Mouse (Mus musculus) heart, embryonic 11.5 days (tissue): ENCODE measurements around the gene Ppara. TPM values are rescaled to one million over a fixed set of nuclear protein-coding genes. Genes with fewer than 3 reads are reported as not detected.

Source experiments
- ATAC-seq: fragments of 200-750 bp; cut with Nextera tagmentation; replicated peaks from 2 replicates; pipeline ENCODE4 v1.8.0; 2017; ENCODE audit warnings: moderate library complexity; ENCODE audit not compliant: insufficient number of reproducible peaks, low FRiP score, low TSS enrichment
- H3K27ac ChIP-seq: fragments of 300-500 bp; sonication (generic); 2 replicates; pipeline ENCODE4 v1.5.1; 2014; ENCODE audit warnings: mild to moderate bottlenecking, low read depth, low read length
- H3K27me3 ChIP-seq: fragments of 300-500 bp; sonication (generic); 2 replicates; pipeline ENCODE4 v1.6.1; 2014; ENCODE audit warnings: mild to moderate bottlenecking, low read length, mixed read lengths; ENCODE audit not compliant: control insufficient read depth, insufficient read depth
- H3K36me3 ChIP-seq: fragments of 300-500 bp; sonication (generic); 2 replicates; pipeline ENCODE4 v1.6.1; 2014; ENCODE audit warnings: mild to moderate bottlenecking, low read length, moderate library complexity, mixed read lengths; ENCODE audit not compliant: control insufficient read depth, insufficient read depth
- H3K4me1 ChIP-seq: fragments of 300-500 bp; sonication (generic); 2 replicates; pipeline ENCODE4 v1.6.1; 2014; ENCODE audit warnings: low read length; ENCODE audit not compliant: control insufficient read depth, insufficient read depth
- H3K4me2 ChIP-seq: fragments of 300-500 bp; sonication (generic); 2 replicates; pipeline ENCODE4 v1.6.1; 2014; ENCODE audit warnings: mild to moderate bottlenecking, moderate library complexity
- H3K4me3 ChIP-seq: fragments of 300-500 bp; sonication (generic); 2 replicates; pipeline ENCODE4 v1.5.1; 2014; ENCODE audit warnings: low read depth, low read length
- H3K9ac ChIP-seq: fragments of 300-500 bp; sonication (generic); 2 replicates; pipeline ENCODE4 v1.6.1; 2014; ENCODE audit warnings: mild to moderate bottlenecking, low read depth, low read length, moderate library complexity
- H3K9me3 ChIP-seq: fragments of 300-500 bp; sonication (generic); replicated peaks from 2 replicates; pipeline ENCODE4 v1.6.1; 2016; ENCODE audit warnings: low read length; ENCODE audit not compliant: control insufficient read depth
- WGBS: fragments of 180-500 bp; shearing (Covaris S2); extraction: QIAGEN DNeasy Blood & Tissue Kit; methylation state at CpG from one replicate; pipeline ENCODE4 v1.1.7; 2014; ENCODE audit not compliant: insufficient replicate concordance; 5-methylcytosine and 5-hydroxymethylcytosine counted together
- polyA plus RNA-seq: library from polyadenylated mRNA; unstranded; fragments of >200 nt; fragmentation: Nextera tagmentation; extraction: Ambion mirVana; gene quantifications from 2 replicates; pipeline ENCODE4 v1.2.1, GENCODE M21; 2014

Ppara gene
- polyA plus RNA-seq, 1 experiment from 2014 or later: 2.8 TPM

DNA sequence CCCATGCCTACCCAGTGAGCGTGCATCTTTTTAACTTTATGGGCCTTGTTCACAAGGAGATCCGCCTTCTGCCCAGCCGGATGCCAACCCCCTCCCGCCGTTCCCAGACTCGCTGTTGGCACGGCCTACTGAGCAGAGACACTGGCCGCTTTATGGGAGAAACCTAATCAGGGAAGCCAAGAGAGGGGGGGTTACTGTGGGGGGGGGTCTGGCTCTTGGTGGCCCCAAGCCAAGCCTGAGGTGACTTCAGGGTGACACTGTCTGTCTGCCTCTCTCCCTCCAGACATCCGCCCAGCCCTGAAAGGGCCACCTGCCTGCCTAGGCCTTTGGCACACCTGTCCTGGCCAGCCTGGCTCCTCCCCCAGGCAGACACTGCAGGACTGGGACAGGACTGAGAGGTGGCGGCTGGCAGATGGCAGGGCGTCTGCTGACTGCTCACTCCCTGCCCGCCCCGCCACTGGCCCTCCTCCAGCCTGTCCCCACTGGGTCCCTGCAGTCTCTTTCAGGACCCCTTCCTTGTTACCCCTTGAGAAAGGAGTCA is 32.3 kb upstream of the Ppara start:
- no peaks in the 10 kb centered on the region for H3K36me3 ChIP-seq
- 88% methylated on average over 9 of the region's 13 CpGs for WGBS
- ATAC-seq: no peak
- no peak overlapping the region for H3K4me3 ChIP-seq
- peaks cover 3% of the 10 kb centered on the region; the same call in 1 of the 2 replicates for H3K27me3 ChIP-seq
- H3K9me3 ChIP-seq: no peaks in the 10 kb centered on the region
- no peak overlapping the region for H3K4me2 ChIP-seq
- H3K4me1 ChIP-seq: no peaks in the 10 kb centered on the region
- H3K27ac ChIP-seq: no peak overlapping the region
- H3K9ac ChIP-seq: no peak overlapping the region

DNA sequence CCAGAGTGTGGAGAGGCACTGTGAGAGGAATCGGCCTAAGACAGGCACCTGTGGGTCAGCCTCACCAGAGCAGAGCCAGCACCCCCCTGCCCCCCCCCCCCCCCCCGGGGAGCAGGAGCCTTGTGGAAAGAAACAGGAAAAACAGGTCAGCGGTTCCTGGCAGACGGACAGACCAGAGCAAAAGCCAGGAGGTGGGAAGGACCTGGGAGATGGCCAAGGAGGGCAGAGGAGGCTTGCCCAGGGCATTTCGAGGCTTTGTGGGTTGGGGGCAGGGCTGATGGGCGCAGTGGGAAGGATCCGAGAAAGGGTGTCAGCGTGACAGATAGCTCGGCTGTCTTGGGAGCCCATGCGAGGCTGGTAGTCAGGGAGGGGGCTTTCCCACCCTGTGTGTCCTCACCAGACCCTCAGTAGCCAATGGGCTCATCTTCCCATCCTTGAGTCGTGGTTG is 31.6 kb upstream of the Ppara start:
- no peak overlapping the region for H3K4me3 ChIP-seq
- WGBS: 64% methylated on average over 11 of the region's 11 CpGs
- ATAC-seq: no peak

DNA sequence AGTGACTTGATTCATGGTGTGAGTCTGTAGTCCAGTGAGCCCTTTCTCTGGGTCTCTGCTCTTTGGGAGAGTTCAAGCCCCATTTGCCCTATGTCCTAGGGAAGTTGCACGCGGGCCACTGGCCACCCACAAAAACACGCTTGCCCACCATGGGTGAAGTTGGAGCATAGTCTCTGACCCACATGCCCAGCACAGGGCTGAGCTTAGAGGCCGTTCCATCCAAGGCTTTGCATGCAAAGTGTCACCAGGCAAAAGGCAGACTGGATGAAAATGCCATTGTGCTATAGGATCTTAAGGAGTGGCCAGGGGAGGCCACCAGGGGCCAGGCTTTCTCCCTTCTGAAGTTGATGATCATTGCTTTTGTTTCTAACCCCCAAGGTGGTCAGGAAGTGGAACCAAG is 30.9 kb upstream of the Ppara start:
- ATAC-seq: no peak
- H3K4me1 ChIP-seq: no peaks in the 10 kb centered on the region
- 84% methylated on average over 4 of the region's 4 CpGs for WGBS

More for the DNA sequence above, 31.6 kb upstream of the Ppara start:
- Histone ChIP-seq H3K4me2 (no peak overlapping the region), H3K4me1 (no peaks in the 10 kb centered on the region), H3K36me3 (no peaks in the 10 kb centered on the region), H3K27me3 (peaks cover 3% of the 10 kb centered on the region; the same call in 1 of the 2 replicates), H3K9me3 (no peaks in the 10 kb centered on the region), H3K27ac (no peak overlapping the region), H3K9ac (no peak overlapping the region)

DNA sequence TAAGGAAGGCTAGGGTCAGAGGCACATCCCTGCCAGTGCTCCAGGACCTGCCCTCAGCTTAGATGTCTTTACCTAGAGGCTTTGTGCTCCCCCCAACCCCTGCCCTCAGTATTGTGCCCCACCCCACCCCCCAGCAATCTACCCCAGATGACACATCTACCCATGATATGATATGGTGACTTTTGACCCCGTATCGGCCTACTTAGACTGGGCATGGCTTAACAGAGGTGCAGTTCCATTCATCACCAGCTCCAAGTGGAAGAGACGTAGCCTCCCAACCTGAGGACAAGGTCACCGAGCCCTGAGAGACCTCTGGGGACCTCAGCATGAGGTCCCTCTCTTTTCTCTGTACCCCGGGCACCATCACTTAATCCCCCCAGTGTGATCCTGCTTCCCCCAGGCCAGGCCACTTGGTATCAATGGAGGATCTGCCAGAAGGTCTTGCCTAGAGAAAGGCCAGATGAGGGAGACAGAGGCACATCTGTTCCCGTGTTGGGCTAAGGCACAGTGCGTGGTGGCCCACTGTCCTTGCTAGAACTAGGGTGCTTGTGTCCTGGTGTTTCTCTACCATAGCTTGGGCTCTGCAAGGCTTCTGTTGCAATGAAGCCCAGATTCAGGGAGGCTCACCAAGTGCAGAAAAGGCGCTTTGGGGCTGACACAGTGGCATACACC is 30.3 kb upstream of the Ppara start:
- no peak overlapping the region for H3K27ac ChIP-seq
- H3K9me3 ChIP-seq: no peaks in the 10 kb centered on the region
- peaks cover 3% of the 10 kb centered on the region; the same call in 1 of the 2 replicates for H3K27me3 ChIP-seq
- H3K4me3 ChIP-seq: no peak overlapping the region
- H3K9ac ChIP-seq: no peak overlapping the region
- no peaks in the 10 kb centered on the region for H3K36me3 ChIP-seq
- no peak overlapping the region for H3K4me2 ChIP-seq
- H3K4me1 ChIP-seq: no peaks in the 10 kb centered on the region
- ATAC-seq: no peak
- WGBS: 76% methylated on average over 8 of the region's 8 CpGs

More for the DNA sequence above, 30.9 kb upstream of the Ppara start:
- Histone ChIP-seq H3K9me3 (no peaks in the 10 kb centered on the region), H3K27ac (no peak overlapping the region), H3K27me3 (peaks cover 3% of the 10 kb centered on the region; the same call in 1 of the 2 replicates), H3K9ac (0 out of 2 replicates have a peak overlapping the region, but pooled peaks have one; percentile 34), H3K4me2 (no peak overlapping the region), H3K36me3 (no peaks in the 10 kb centered on the region), H3K4me3 (no peak overlapping the region)

DNA sequence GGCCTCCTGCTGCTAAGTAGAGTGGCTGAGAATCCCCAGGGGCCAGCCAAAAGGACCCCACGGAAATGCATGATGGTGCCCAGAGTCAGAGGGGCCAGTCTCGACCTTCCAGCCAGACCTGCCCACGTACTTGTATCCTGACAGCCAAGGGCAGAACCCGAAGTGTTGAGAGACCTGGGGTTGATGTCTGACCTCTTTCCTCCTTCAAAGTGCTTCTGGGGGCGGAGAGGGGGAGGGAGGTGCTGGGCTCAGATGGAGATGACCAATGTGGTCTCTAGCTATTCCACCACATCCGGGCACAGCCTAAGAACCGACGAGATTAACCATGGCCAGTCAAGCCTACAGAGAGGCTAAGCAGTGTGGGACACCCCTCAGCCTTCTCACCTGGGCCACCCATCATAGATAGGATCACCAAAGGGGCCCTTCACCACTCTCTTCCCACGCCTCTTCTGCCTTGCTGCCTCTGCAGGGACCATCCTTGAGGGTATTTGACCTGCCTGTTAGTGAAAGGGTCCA is 29.7 kb upstream of the Ppara start:
- ATAC-seq: no peak
- H3K4me1 ChIP-seq: no peaks in the 10 kb centered on the region
- H3K27me3 ChIP-seq: peaks cover 3% of the 10 kb centered on the region; the same call in 1 of the 2 replicates
- no peak overlapping the region for H3K27ac ChIP-seq
- H3K9me3 ChIP-seq: no peaks in the 10 kb centered on the region
- no peak overlapping the region for H3K9ac ChIP-seq
- H3K4me2 ChIP-seq: no peak overlapping the region
- 69% methylated on average over 9 of the region's 9 CpGs for WGBS
- H3K4me3 ChIP-seq: no peak overlapping the region
- no peaks in the 10 kb centered on the region for H3K36me3 ChIP-seq

DNA sequence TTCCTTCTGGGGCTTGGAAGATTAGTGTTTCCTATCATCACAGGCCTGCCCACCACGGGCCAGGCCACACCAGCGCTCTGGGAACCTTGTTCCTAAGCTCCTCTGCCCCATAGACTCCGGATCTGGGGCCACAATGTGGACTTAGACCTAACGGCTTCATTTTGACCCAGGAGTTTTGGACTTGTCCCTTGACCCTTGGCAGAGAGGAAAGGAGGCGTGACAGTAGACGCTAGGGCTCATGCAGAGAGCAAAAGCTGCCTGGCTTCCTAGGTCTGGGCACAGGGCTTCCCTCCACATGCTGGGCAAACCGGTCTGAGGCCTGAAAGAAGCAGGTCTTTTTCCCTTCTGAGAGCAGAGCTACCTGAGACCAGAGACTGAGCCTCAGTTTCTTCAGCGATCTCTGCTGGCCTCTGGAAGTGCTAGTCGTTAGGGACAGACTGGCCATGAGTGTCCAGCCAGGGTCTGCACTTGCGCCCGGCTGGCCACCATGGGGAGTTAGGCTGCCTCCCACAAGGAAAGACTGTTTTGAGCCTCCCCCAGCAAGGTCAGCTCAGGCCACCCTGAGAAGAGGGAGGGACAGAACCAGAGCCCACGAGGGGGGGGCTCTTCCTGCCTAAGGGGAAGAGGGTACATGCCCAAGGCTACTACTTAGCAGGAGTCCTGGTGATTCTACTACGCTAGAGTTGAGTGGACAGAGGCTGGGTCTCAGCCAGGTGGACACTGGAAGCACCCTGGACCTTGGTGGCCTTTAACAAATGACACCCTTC is 29.0 kb upstream of the Ppara start:
- Histone ChIP-seq H3K4me3 (no peak overlapping the region), H3K9ac (no peak overlapping the region), H3K36me3 (no peaks in the 10 kb centered on the region), H3K4me1 (no peaks in the 10 kb centered on the region), H3K4me2 (no peak overlapping the region), H3K27me3 (peaks cover 3% of the 10 kb centered on the region; the same call in 1 of the 2 replicates), H3K27ac (no peak overlapping the region), H3K9me3 (no peaks in the 10 kb centered on the region)
- WGBS: 72% methylated on average over 13 of the region's 13 CpGs
- no peak for ATAC-seq

DNA sequence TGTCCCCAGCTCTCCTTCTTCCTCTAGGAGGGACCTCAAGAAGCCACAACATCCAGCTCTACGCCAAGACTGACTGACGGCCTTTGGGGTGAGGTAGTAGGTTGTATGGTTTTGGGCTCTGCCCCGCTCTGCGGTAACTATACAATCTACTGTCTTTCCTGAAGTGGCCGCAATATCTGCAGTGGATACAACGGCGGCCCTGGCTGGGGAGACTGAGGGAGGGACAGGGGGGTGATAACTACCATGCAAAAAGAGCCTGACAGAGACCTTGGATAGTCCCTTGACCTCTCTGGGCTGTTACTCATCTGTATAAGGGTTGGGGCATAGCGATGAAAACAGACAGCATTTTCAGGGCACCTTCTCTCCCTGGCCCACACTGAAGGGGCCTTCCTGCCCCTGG is 28.3 kb upstream of the Ppara start:
- Histone ChIP-seq H3K27ac (no peak overlapping the region), H3K4me1 (no peaks in the 10 kb centered on the region), H3K4me2 (no peak overlapping the region), H3K9ac (no peak overlapping the region), H3K4me3 (no peak overlapping the region), H3K9me3 (no peaks in the 10 kb centered on the region), H3K36me3 (no peaks in the 10 kb centered on the region), H3K27me3 (peaks cover 5% of the 10 kb centered on the region; the same call in 1 of the 2 replicates)
- 91% methylated on average over 8 of the region's 8 CpGs for WGBS
- no peak for ATAC-seq

DNA sequence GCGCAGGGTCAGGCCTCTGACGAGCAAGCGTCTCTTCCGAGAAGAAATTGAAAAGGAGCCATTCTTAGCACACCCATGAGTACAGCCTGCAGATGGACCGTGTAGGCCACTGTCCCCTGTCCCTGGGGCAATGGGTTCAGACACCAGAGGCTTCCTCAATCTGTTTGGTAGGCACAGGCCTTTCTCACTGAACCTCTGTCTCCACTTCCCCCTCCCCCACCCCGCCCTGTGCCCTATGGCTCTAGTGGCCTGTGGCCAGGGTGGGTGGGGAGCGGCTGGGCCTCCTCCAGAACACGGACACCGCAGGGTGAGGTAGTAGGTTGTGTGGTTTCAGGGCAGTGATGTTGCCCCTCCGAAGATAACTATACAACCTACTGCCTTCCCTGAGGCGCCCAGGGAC is 27.8 kb upstream of the Ppara start:
- Histone ChIP-seq H3K9ac (no peak overlapping the region), H3K36me3 (no peaks in the 10 kb centered on the region)

More for the DNA sequence above, 27.8 kb upstream of the Ppara start:
- 85% methylated on average over 11 of the region's 11 CpGs for WGBS
- no peaks in the 10 kb centered on the region for H3K9me3 ChIP-seq
- H3K27ac ChIP-seq: no peak overlapping the region
- no peak for ATAC-seq
- peaks cover 2% of the 10 kb centered on the region; the same call in 1 of the 2 replicates for H3K27me3 ChIP-seq
- H3K4me3 ChIP-seq: no peak overlapping the region
- no peaks in the 10 kb centered on the region for H3K4me1 ChIP-seq
- no peak overlapping the region for H3K4me2 ChIP-seq
